Mouse (Mus musculus): Measurements from ENCODE around the gene Btbd35f20.
"Not testable (repeated sequence)": the region's sequence is repeated elsewhere in the genome, so short reads cannot be mapped to it uniquely, and the experiment has no call there.

The Btbd35f20 gene

GRCm38 (mm10) chrX:4291145-4291544, at the start of gene Btbd35f20:
Gene Btbd35f20, minus strand, starts transcription at chrX:4291245.
- DNase-seq (ENCODE audit: low spot score): not testable (repeated sequence)
